Mouse (Mus musculus) liver, adult 2 months (tissue): ENCODE measurements around the gene Shroom3.

Experiments used
- CTCF ChIP-seq: fragments of 200-500 bp; IDR thresholded peaks from 2 replicates; pipeline ENCODE4 v1.5.1; 2011; ENCODE audit warnings: low read depth, low read length, control low read depth
- POLR2A ChIP-seq: fragments of 200-500 bp; IDR thresholded peaks from 2 replicates; pipeline ENCODE4 v1.6.1; 2011; ENCODE audit warnings: low read length, control low read depth; ENCODE audit not compliant: insufficient read depth; ENCODE audit errors: extremely low read depth

GRCm38 (mm10) chr5:92868231-92868630 lies 185.0 kb downstream of the Shroom3 start:
- TF ChIP-seq CTCF (no peak), POLR2A (no peak)
